Mouse (Mus musculus) brain, embryonic 14.5 days (tissue): ENCODE measurements around the gene Ppp1cc. TPM values are rescaled to one million over a fixed set of nuclear protein-coding genes. Genes with fewer than 3 reads are reported as not detected.
"Not testable (repeated sequence)": the region's sequence is repeated elsewhere in the genome, so short reads cannot be mapped to it uniquely, and the experiment has no call there.

ENCODE experiments used
- DNase-seq: peaks from one replicate; pipeline ENCODE4 v3.0.0-alpha.2; 2011; ENCODE audit warnings: low read depth
- CTCF ChIP-seq: fragments of 200-500 bp; IDR thresholded peaks from 2 replicates; pipeline ENCODE4 v1.5.1; 2012; ENCODE audit warnings: inconsistent platforms, mild to moderate bottlenecking, moderate library complexity, borderline replicate concordance; ENCODE audit not compliant: insufficient read depth, insufficient read length; ENCODE audit errors: extremely low read depth
- POLR2A ChIP-seq: fragments of 200-500 bp; IDR thresholded peaks from 2 replicates; pipeline ENCODE4 v1.6.1; 2012; ENCODE audit warnings: mild to moderate bottlenecking, inconsistent platforms, borderline replicate concordance; ENCODE audit not compliant: poor library complexity, insufficient read depth, insufficient read length, severe bottlenecking; ENCODE audit errors: extremely low read depth
- polyA plus RNA-seq: library from polyadenylated mRNA; depleted of rRNA; stranded (reverse); fragments of >200 nt; gene quantifications from 2 replicates; pipeline ENCODE4 v1.2.3, GENCODE M21; 2012

Ppp1cc gene
- polyA plus RNA-seq, 1 experiment, result 270 TPM

DNA sequence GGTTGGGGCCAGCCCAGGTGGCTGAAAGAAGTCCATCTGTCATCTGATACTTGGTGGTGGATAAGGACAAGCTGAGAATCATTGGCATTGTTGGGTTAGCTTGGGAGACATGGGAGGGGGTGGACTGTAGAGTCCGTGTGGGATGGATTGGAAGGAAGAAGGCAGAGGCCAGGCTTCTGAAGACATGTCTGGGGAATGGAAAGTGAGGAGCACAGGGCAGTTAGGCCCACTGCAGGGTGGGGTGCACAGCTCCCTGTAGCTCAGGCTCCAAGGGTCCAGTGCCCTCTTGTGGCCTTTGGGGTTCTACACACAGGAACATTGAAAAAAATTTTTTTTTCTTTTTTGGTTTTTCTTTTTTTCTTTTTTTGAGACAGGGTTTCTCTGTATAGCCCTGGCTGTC, 18.3 kb downstream of the Ppp1cc start:
- DNase-seq, result peak; percentile 47
- peak; percentile 53 for TF ChIP-seq CTCF
- TF ChIP-seq POLR2A, result no peak

DNA sequence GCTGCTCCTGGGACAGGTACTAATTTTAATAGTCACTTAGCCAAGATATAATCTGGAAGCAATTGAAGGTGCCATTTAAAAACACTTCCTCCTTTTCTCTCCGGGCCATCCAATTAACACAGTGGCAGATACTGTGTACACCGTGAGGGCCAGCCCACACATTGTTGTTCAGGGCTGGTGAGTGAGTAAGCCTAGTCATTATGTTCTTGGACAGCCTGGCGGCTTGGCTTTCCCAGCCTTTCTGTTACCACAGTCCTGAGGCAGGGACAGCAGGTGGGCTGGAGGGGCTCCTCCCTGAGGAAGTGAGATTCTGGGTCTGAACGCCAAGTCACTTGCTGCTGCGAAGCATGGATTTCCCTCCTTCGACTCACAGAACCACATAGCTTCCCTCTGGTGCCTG, 21.6 kb downstream of the Ppp1cc start:
- peak; percentile 36 for DNase-seq
- TF ChIP-seq CTCF (no peak), POLR2A (no peak)

DNA sequence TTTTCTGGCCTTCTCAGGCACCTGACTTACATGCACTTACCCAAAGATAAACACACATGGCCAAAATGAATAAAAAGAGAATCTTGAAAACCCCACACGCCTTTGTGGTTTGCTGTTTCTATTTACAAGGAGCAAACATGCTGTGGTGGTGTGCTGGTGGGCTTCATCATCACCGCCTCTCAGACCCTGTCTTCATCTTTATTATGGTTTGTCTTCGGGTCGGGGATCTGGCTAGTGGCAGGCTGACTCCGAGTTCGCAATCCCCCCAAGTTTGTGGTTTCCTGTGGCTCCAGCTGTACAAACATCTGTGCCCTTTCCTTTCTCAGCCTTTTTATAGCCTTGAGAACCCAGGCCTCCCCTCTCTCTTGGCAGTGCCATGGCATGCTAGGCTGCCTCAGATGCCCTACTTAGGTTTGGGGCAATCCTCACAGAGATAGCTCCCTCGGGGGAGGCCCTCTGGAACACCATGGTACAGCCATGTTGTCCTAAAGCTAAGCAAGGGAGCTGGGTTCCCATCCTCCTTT, 26.3 kb downstream of the Ppp1cc start:
- TF ChIP-seq CTCF (no peak), POLR2A (no peak)
- DNase-seq, result no peak

DNA sequence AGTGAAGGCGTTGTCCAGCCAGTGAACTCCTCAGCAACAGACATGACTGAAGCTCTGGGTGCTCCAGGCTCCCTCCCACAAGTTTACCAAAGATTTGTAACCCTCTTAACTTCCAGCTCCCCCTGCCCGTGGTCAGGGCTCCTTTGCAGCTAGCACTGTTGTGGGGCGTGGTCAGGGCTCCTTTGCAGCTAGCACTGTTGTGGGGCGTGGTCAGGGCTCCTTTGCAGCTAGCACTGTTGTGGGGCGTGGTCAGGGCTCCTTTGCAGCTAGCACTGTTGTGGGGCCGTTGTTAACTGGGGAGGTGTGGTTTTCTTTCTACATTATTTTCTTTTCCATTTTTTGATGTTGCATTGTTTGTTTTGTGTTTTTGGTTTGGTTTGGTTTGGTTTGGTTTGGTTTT, 26.8 kb downstream of the Ppp1cc start:
- not testable (repeated sequence) for DNase-seq

DNA sequence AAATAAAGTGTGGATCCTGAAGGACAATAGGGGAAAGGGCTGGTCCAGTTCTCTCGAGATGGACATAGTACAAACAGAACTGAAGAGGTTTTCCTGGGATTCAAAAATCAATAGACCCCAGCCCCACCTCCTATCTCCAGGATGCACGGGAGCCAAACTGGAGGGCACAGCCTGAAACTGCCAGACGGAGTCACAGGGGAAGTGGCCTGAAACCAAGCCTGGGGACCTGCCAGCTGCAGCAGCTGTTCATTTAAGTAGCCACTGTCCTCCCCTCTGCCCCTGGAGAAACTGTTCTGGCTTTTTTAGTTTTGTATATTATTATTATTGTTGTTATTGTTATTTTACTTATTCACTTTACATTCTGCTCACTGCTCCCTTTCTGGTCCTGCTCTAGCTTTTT, 31.0 kb downstream of the Ppp1cc start:
- TF ChIP-seq POLR2A (no peak), CTCF (no peak)
- DNase-seq, result no peak

DNA sequence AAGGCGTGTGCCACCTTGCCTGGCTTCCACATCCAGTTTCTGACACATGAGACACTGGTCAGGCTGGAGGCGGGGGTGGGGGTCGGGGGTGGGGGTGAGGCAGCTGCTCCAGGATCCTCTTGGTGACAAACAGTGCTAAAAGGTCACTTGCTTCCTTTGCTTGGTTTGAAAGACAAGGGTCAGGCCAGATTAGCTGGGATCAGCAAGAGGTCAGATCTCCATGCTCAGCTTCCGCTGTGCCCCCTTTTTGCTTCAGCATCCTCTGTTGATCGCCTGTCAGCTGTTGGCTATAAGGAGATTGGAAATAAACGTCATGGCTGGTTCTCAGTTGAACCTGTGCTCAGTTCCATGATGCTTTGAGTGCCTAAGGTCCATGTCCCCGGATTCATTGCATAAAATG, 32.4 kb downstream of the Ppp1cc start:
- no peak for DNase-seq
- TF ChIP-seq CTCF (no peak), POLR2A (no peak)

DNA sequence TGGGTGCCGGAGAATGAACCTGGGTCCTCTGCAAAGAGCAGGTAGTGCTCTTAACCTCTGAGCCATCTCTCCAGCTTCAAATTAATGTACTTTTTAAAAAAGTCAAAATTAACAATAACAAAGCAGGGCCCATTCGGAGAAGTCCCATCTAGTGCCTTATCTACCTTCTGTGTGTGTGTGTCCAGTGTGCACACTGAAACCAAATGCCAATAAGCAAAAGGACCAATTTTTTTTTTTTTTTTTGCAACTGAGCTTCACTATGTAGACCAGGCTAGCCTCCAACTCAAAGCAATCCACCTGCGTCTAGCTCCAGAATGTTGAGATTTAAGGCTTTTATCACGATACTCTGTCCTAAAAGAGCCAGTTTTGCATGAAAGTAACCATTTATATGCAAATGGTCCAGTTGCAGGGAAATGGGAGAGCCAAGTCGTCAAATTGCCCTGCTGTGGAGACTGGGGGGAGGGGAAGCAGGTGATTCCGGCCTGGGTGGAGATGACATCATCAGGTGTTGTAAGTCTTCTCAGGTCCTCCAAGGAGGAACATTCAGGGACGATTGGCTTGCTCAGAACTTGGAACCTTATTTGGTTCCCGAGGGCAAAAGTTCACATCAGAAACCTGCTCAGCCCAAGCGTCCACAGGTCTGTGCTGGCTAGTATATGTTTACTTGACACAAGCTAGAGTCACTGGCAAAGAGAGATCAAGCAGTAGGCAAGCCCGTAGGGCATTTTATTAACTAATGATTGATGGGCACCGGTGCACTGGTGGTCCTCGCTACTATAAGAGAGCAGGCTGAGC, 33.4 kb downstream of the Ppp1cc start:
- no peak for DNase-seq
- TF ChIP-seq CTCF, result no peak
- TF ChIP-seq POLR2A, result no peak

DNA sequence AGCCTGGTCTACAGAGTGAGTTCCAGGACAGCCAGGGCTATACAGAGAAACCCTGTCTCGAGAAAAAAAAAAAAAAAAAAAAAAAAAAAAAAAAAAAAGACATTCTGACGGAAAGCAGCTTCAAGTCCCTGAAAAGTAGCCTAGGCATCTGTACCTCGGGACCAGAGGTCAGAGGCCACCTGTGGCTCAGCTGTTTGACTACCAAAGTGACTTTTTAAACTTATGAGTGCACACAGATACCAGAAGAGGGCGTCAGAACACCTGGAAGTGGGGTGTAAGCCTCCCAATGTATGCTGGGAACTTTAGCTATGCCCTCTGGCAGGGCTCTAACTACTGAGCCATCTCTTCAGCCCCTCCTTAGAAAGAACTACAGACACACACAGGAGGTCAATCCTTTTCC, 34.3 kb downstream of the Ppp1cc start:
- TF ChIP-seq CTCF, result no peak
- no peak for TF ChIP-seq POLR2A
- DNase-seq, result no peak

DNA sequence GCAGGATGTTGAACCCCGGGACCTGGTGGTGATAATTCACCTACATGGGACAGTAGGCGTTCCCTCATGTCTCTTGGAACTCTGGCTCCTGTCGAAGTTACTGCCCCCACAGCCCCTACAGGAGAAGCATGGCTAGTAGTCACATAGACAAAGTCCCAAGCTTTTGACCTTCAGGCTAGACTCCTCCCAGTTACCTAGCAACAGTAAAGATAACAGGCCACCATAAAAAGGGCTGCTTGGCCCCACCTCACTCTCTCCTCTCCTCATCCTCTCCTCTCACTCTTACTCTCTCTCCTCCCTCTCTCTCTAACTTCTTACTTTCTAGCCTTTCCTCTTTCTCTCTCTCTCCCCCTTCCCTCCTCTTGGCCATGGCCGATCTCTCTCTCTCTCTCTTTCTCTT, 42.8 kb downstream of the Ppp1cc start:
- TF ChIP-seq POLR2A, result no peak
- no peak for TF ChIP-seq CTCF

DNA sequence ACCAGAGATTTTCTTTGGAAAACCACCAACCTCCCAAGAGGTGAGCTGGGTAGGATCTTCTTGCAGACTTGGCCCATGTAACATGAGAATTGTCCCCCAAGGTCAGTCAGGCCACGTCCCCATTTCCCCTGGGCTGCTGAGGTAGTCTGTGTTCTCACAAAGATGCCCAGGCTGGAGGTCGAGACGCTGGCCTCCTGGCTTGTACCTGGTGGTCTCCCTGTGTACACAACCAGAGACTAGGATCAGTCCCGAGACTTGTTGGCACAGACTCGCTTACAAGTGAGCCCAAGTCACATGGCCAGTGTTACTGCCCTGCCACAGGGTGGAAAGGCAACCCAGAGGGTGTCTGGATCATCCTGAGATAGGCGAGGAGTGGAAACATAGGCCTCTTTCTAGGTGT, 43.8 kb downstream of the Ppp1cc start:
- TF ChIP-seq POLR2A (no peak), CTCF (no peak)
- no peak for DNase-seq

More for the DNA sequence above, 42.8 kb downstream of the Ppp1cc start:
- DNase-seq, result no peak

DNA sequence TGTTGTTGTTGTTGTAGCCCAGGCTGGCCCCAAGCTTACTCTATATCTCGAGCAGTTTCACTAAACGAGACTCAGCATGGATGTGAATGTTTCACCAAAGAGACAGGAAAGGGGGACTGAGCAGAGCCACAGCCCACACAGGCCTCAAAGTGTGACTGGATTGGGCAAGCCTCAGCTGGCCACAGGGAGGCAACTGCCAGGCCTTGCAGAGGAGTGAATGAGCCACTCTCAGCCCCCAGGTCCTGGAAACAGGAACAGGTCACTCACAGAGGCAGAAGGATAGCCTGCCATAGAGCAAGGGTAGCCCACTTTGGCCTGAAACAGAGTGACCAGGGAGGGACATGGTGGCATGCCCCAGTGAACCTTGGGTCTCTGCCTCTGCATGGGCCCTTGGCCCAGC, 46.1 kb downstream of the Ppp1cc start:
- TF ChIP-seq POLR2A (no peak), CTCF (no peak)

DNA sequence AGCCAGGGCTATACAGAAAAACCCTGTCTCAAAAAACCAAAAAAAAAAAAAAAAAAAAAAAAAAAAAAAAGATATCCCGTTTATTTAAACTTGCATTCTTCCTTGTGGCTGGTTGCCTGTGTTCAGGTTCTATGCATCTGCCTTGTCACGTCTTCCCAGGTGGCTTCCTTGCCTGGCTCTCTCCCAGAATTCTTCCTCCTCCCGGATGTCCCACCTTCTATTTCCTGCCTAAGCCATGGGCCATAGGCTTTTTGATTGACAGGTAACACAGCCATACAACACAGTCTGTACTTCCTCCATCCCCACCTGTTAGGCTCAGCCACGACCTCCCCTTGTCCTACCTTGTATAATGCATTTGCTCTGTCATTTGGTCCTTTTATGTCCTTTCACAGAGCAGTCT, 48.4 kb downstream of the Ppp1cc start, which contains the start of gene Hvcn1:
TSS of gene Hvcn1 (plus strand) at position 330 of the 400 bp plus-strand sequence.
- no peak for DNase-seq
- no peak for TF ChIP-seq CTCF

More for the DNA sequence above, 46.1 kb downstream of the Ppp1cc start:
- no peak for DNase-seq

DNA sequence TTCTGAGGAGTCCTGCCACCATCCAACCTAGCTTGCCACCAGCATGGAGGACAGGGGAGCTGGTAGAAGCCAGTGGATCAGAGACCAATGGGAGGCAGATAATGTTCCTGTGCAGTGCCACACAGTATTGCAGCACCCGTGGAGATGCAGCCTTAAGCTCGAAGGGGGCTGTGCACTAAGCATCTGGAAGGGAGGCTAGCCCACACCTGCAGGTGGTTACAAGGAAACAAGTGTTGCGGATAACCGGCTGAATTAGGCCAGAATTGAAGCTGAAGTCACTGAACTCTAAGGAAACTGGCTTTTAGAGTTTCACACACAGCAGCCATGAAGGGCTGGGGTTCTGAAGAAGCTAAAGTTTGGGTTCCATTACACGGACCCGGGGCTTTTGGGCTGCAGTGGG, 50.8 kb downstream of the Ppp1cc start:
- DNase-seq, result no peak
- TF ChIP-seq POLR2A (no peak), CTCF (no peak)
